ENCODE assay signal across 12 mouse cellular contexts in the genomic region with DNA sequence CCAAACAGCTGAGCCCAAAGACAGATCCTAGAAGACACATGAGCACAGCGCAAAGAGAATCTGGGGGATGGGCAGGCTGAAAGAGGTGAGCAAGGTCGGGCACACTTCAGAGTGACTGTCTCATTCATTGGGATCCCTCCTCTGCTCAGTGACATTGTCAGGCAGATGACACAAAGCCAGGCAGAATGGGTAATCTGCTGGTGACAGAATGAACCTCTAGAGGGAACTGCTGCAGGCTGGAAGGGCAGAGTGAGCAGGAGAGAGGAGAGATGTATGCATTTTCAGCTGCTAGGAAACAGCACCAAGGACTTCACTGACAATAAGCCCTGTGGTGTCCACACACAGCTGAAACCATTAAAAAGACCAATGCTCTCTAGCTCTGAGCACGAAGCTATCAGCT.
DNase-seq lines count a peak whose midpoint lies in the region; ATAC-seq lines count a peak whose summit lies in the region.
"Had no signal": no experiment of that assay in that cellular context is flagged by ENCODE, and none has a peak within 500 bp of the region (broad histone marks: within the 10 kb centered on the region; RNA-seq: fewer than 3 reads in every experiment).

No protein-coding gene starts in this region.

- H3K27me3 ChIP-seq in heart, embryonic 10.5 days (ENCODE audit: insufficient read depth, poor library complexity, severe bottlenecking) = no peaks in the 10 kb centered on the region
- no peaks in the 10 kb centered on the region for H3K27me3 ChIP-seq in midbrain, embryonic 11.5 days (ENCODE audit: control insufficient read depth, insufficient read depth, low read length)
- H3K27me3 ChIP-seq: liver, embryonic 15.5 days had no signal

- H3K4me1 ChIP-seq in heart, embryonic 10.5 days = peaks cover 51% of the 10 kb centered on the region
- peaks cover 26% of the 10 kb centered on the region for H3K4me1 ChIP-seq in midbrain, embryonic 11.5 days (ENCODE audit: control insufficient read depth, insufficient read depth, low read length)
- H3K4me1 ChIP-seq: liver, embryonic 15.5 days had no signal

- no peak overlapping the region for H3K9ac ChIP-seq in midbrain, embryonic 11.5 days (ENCODE audit: low read length)
- H3K9ac ChIP-seq: liver, embryonic 15.5 days had no signal

- H3K4me3 ChIP-seq in heart, embryonic 10.5 days = no peak overlapping the region
- H3K4me3 ChIP-seq in midbrain, embryonic 11.5 days (ENCODE audit: low read depth, low read length) = no peak overlapping the region
- H3K4me3 ChIP-seq: liver, embryonic 15.5 days; myocyte had no signal

- 17% methylated on average over 3 of the region's 3 CpGs for WGBS in heart, embryonic 10.5 days
- 35% methylated on average over 3 of the region's 3 CpGs for WGBS in midbrain, embryonic 11.5 days

- peak overlapping the region; percentile 30; the same call in 1 of the 2 replicates for H3K27ac ChIP-seq in heart, embryonic 10.5 days
- H3K27ac ChIP-seq in midbrain, embryonic 11.5 days (ENCODE audit: low read depth, low read length) = no peak overlapping the region
- H3K27ac ChIP-seq: liver, embryonic 15.5 days had no signal

- no peak for DNase-seq in heart, embryonic 10.5 days (ENCODE audit: low spot score)
- DNase-seq in heart, adult 9 months (ENCODE audit: low spot score in 2 of 2) = no peak
- DNase-seq in ZHBTc4 (ENCODE audit: low read depth, low spot score) (peak; percentile 29), MN1 (ENCODE audit: low spot score) (no peak)
- peak; percentile 19 for DNase-seq in embryo, embryonic 9.5 days (ENCODE audit: extremely low spot score)
- DNase-seq in midbrain, embryonic 11.5 days (ENCODE audit: low spot score, missing footprints) = no peak
- no peak for DNase-seq in lung, postnatal 25 days (ENCODE audit: low spot score)
- no peak for DNase-seq in gastrocnemius, postnatal 10 days
- DNase-seq: cerebellum, postnatal 25 days; thymus, postnatal 36 days had no signal

- H3K9me3 ChIP-seq in heart, embryonic 10.5 days = no peaks in the 10 kb centered on the region
- no peaks in the 10 kb centered on the region; the same call in 1 of the 2 replicates for H3K9me3 ChIP-seq in midbrain, embryonic 11.5 days (ENCODE audit: control insufficient read depth, low read length)
- H3K9me3 ChIP-seq: liver, embryonic 15.5 days had no signal

- no peaks in the 10 kb centered on the region for H3K36me3 ChIP-seq in heart, embryonic 10.5 days
- H3K36me3 ChIP-seq in midbrain, embryonic 11.5 days (ENCODE audit: control insufficient read depth, insufficient read depth, low read length) = no peaks in the 10 kb centered on the region
- H3K36me3 ChIP-seq: liver, embryonic 15.5 days had no signal

- H3K4me2 ChIP-seq in midbrain, embryonic 11.5 days = no peak overlapping the region
- H3K4me2 ChIP-seq: liver, embryonic 15.5 days had no signal

- 0 out of 2 replicates have a peak, but pooled peaks have one; percentile 30 for ATAC-seq in midbrain, embryonic 11.5 days (ENCODE audit: low FRiP score)

Comparison
In these comparisons a context has a peak if more than half of its experiments do, and no peak if none do; other contexts are left out.
1. DNase-seq: peak in ZHBTc4 (single experiment) and embryo, embryonic 9.5 days (single experiment); none in heart, embryonic 10.5 days (single experiment), heart, adult 9 months (0 of 2), midbrain, embryonic 11.5 days (single experiment), MN1 (single experiment), lung, postnatal 25 days (single experiment) and gastrocnemius, postnatal 10 days (single experiment).